Mouse (Mus musculus) neural tube, embryonic 14.5 days (tissue): ENCODE measurements around the gene Jazf1. TPM values are rescaled to one million over a fixed set of nuclear protein-coding genes. Genes with fewer than 3 reads are reported as not detected.

Source experiments
- ATAC-seq: fragments of 200-750 bp; cut with Nextera tagmentation; 2 replicates; pipeline ENCODE4 v1.8.0; 2017; ENCODE audit warnings: low read depth, mild to moderate bottlenecking, moderate TSS enrichment, moderate library complexity
- H3K27ac ChIP-seq: fragments of 300-500 bp; sonication (generic); 2 replicates; pipeline ENCODE4 v1.5.1; 2014; ENCODE audit warnings: low read depth, mild to moderate bottlenecking, control low read depth, low read length, moderate library complexity, mixed read lengths
- H3K27me3 ChIP-seq: fragments of 300-500 bp; sonication (generic); 2 replicates; pipeline ENCODE4 v1.6.1; 2014; ENCODE audit warnings: low read length; ENCODE audit not compliant: control insufficient read depth, insufficient read depth
- H3K36me3 ChIP-seq: fragments of 300-500 bp; sonication (generic); 2 replicates; pipeline ENCODE4 v1.6.1; 2014; ENCODE audit warnings: low read length, mixed read lengths; ENCODE audit not compliant: control insufficient read depth, insufficient read depth
- H3K4me1 ChIP-seq: fragments of 300-500 bp; sonication (generic); 2 replicates; pipeline ENCODE4 v1.6.1; 2014; ENCODE audit warnings: low read length; ENCODE audit not compliant: control insufficient read depth, insufficient read depth
- H3K4me2 ChIP-seq: fragments of 300-500 bp; sonication (generic); 2 replicates; pipeline ENCODE4 v1.6.1; 2014; ENCODE audit warnings: mild to moderate bottlenecking, low read depth, low read length, control low read depth
- H3K4me3 ChIP-seq: fragments of 300-500 bp; sonication (generic); 2 replicates; pipeline ENCODE4 v1.5.1; 2014; ENCODE audit warnings: low read depth, low read length, control low read depth, mixed read lengths
- H3K9ac ChIP-seq: fragments of 300-500 bp; sonication (generic); replicated peaks from 2 replicates; pipeline ENCODE4 v1.6.1; 2014; ENCODE audit warnings: low read depth, mild to moderate bottlenecking, control low read depth, low read length, mixed read lengths
- H3K9me3 ChIP-seq: fragments of 300-500 bp; sonication (generic); 2 replicates; pipeline ENCODE4 v1.6.1; 2016; ENCODE audit warnings: low read length; ENCODE audit not compliant: control insufficient read depth
- WGBS: fragments of 180-500 bp; shearing (Covaris S2); extraction: QIAGEN DNeasy Blood & Tissue Kit; methylation state at CpG from one replicate; pipeline ENCODE4 v1.1.7; 2014; 5-methylcytosine and 5-hydroxymethylcytosine counted together
- polyA plus RNA-seq: library from polyadenylated mRNA; unstranded; fragments of >200 nt; fragmentation: Nextera tagmentation; extraction: Ambion mirVana; gene quantifications from 2 replicates; pipeline ENCODE4 v1.2.1, GENCODE M21; 2014

Gene Jazf1
- polyA plus RNA-seq, 1 experiment from 2014 or later = 64.4 TPM

GRCm38 (mm10) chr6:52932603-52933178 is 135.7 kb downstream of the Jazf1 start:
- WGBS = 69% methylated on average over 7 of the region's 7 CpGs
- no peak overlapping the region for H3K9ac ChIP-seq
- no peak overlapping the region for H3K4me2 ChIP-seq
- no peaks in the 10 kb centered on the region for H3K36me3 ChIP-seq
- H3K4me3 ChIP-seq = no peak overlapping the region
- no peaks in the 10 kb centered on the region for H3K9me3 ChIP-seq
- no peak for ATAC-seq
- H3K4me1 ChIP-seq = no peaks in the 10 kb centered on the region
- no peaks in the 10 kb centered on the region for H3K27me3 ChIP-seq
- no peak overlapping the region for H3K27ac ChIP-seq

DNA sequence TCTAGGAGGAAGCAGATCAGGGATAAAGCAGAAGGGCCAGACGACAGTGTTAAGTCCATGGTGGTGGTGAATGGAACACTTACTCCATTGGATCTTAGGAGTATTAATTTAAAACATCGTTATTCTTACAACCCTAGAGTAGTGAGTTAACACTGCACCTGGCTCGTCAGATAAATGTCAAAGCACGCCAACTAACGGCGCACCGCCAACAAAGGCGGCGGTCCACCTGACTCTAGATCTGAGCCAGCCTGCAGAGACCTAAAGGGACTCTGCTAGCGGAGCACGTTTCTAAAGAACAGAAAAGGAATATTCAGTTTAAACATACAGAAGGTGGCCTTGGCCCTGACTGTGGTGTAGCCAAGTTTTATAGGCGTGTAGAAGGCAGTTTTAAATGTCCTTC is 139.1 kb downstream of the Jazf1 start:
- Histone ChIP-seq H3K9ac (no peak overlapping the region), H3K27me3 (no peaks in the 10 kb centered on the region), H3K4me3 (no peak overlapping the region), H3K4me1 (no peaks in the 10 kb centered on the region), H3K36me3 (no peaks in the 10 kb centered on the region), H3K9me3 (no peaks in the 10 kb centered on the region), H3K4me2 (no peak overlapping the region), H3K27ac (no peak overlapping the region)
- WGBS = 90% methylated on average over 12 of the region's 12 CpGs
- ATAC-seq = no peak

DNA sequence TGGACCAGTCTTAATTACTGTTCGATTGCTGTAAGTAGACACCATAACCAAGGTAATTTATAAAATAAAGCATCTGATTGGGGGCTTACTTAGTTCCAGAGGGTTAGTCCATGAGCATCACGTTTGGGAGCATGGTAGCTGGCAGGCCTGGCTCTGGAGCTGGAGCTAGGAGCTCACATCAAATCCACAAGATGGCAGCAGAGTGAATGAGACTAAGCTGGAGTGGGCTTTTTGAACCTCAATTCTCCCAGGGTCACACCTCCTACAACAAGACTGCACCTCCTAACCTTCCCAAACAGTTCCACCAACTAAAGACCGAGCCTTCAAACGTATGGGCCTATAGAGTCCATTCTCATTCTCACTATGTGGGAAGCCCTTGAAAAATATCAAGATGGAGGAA is 141.5 kb downstream of the Jazf1 start:
- Histone ChIP-seq H3K4me2 (no peak overlapping the region), H3K4me1 (no peaks in the 10 kb centered on the region), H3K36me3 (no peaks in the 10 kb centered on the region), H3K4me3 (no peak overlapping the region), H3K9me3 (no peaks in the 10 kb centered on the region), H3K9ac (no peak overlapping the region), H3K27me3 (no peaks in the 10 kb centered on the region), H3K27ac (no peak overlapping the region)
- ATAC-seq = no peak
- WGBS = 77% methylated on average over 4 of the region's 4 CpGs

GRCm38 (mm10) chr6:52925458-52926042 is 142.9 kb downstream of the Jazf1 start:
- WGBS = 71% methylated on average over 9 of the region's 9 CpGs
- no peak overlapping the region for H3K4me2 ChIP-seq
- no peaks in the 10 kb centered on the region for H3K27me3 ChIP-seq
- no peak overlapping the region for H3K4me3 ChIP-seq
- H3K9ac ChIP-seq = no peak overlapping the region
- H3K9me3 ChIP-seq = no peaks in the 10 kb centered on the region
- no peaks in the 10 kb centered on the region for H3K36me3 ChIP-seq
- no peak for ATAC-seq
- H3K27ac ChIP-seq = no peak overlapping the region
- no peaks in the 10 kb centered on the region for H3K4me1 ChIP-seq

- Histone ChIP-seq H3K27me3 (no peaks in the 10 kb centered on the region), H3K9me3 (no peaks in the 10 kb centered on the region), H3K36me3 (no peaks in the 10 kb centered on the region), H3K9ac (no peak overlapping the region), H3K27ac (no peak overlapping the region), H3K4me3 (no peak overlapping the region), H3K4me2 (no peak overlapping the region), H3K4me1 (no peaks in the 10 kb centered on the region)
- ATAC-seq = no peak
- 87% methylated on average over 6 of the region's 6 CpGs for WGBS
Measured at GRCm38 (mm10) chr6:52921248-52921647, 147.2 kb downstream of the Jazf1 start.

DNA sequence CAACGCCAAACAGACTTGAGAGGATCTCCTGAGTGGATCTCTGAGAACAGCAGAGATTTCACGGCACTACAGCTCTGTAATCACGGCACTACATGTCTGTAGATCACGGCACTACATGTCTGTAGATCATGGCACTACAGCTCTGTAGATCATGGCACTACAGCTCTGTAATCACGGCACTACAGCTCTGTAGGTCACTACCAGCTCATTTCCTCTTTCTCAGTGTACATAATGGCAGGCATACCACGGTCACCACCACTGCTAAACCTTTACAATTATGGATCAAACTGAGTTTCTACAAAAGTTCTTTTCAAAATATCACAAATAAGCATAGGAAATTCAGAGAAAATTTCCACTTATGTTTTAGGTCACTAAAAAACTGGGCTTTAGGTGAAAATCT is 147.7 kb downstream of the Jazf1 start:
- no peak for ATAC-seq
- H3K9ac ChIP-seq = no peak overlapping the region
- WGBS = 85% methylated on average over 6 of the region's 6 CpGs
- H3K9me3 ChIP-seq = no peaks in the 10 kb centered on the region
- H3K27me3 ChIP-seq = no peaks in the 10 kb centered on the region
- no peak overlapping the region for H3K4me3 ChIP-seq
- no peak overlapping the region for H3K27ac ChIP-seq
- no peaks in the 10 kb centered on the region for H3K4me1 ChIP-seq
- H3K36me3 ChIP-seq = no peaks in the 10 kb centered on the region
- no peak overlapping the region for H3K4me2 ChIP-seq

DNA sequence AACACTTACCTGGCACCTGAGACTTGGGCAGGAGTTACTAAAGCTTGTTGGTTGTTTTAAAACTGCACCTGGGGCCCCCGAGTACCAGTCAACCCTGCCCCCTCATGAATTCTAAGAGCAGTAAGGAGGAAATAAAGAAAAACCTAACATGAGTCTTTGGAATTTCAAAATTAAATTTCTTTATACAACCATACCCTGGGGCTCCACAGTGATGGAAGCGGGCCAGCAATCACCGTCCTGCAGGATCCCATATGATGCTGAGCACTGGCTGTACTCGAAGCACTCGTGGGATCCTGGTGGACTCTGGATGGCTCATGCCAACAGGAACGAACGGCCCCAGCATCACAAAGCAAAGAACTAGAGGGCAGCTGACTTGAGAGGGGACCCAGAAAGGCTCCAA is 149.0 kb downstream of the Jazf1 start:
- WGBS = 68% methylated on average over 7 of the region's 7 CpGs
- no peak overlapping the region for H3K4me2 ChIP-seq
- no peak overlapping the region for H3K9ac ChIP-seq
- H3K9me3 ChIP-seq = no peaks in the 10 kb centered on the region
- H3K4me1 ChIP-seq = no peaks in the 10 kb centered on the region
- no peak overlapping the region for H3K4me3 ChIP-seq
- no peak for ATAC-seq
- H3K27ac ChIP-seq = no peak overlapping the region
- no peaks in the 10 kb centered on the region for H3K36me3 ChIP-seq
- H3K27me3 ChIP-seq = no peaks in the 10 kb centered on the region

- Histone ChIP-seq H3K36me3 (no peaks in the 10 kb centered on the region), H3K9ac (no peak overlapping the region), H3K27ac (no peak overlapping the region), H3K4me1 (no peaks in the 10 kb centered on the region), H3K4me3 (no peak overlapping the region), H3K4me2 (no peak overlapping the region), H3K27me3 (no peaks in the 10 kb centered on the region), H3K9me3 (no peaks in the 10 kb centered on the region)
- peak; percentile 82 for ATAC-seq
- 2% methylated on average over 2 of the region's 2 CpGs for WGBS
Measured at GRCm38 (mm10) chr6:52918980-52919379, 149.5 kb downstream of the Jazf1 start.

DNA sequence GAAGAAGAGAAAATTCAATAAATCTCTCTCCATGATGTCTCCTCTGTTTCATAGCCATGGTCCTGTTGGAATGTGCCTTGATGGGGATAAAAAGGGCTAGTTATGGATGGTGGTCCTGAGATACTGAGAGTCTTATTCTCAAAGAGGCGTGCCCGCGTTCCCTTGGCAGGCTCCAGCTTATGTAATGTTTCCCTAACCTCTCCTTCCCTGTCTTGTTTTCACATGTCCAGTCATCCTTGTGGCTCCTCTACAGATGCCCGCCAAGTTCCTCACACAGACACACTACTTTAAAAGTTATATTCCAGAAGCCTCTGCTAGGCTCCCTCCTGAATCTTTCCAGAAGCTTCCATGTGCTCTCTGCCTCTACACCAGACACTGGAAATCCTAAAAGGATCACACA is 151.0 kb downstream of the Jazf1 start:
- H3K27ac ChIP-seq = no peak overlapping the region
- no peak overlapping the region for H3K4me3 ChIP-seq
- no peak for ATAC-seq
- no peak overlapping the region for H3K9ac ChIP-seq
- 94% methylated on average over 4 of the region's 4 CpGs for WGBS
- H3K36me3 ChIP-seq = no peaks in the 10 kb centered on the region
- H3K27me3 ChIP-seq = no peaks in the 10 kb centered on the region
- H3K4me2 ChIP-seq = no peak overlapping the region
- H3K4me1 ChIP-seq = no peaks in the 10 kb centered on the region
- H3K9me3 ChIP-seq = no peaks in the 10 kb centered on the region
